Mouse (Mus musculus) erythroblast, adult 5-6 weeks (primary cell): ENCODE measurements at regions not wholly inside any gene's neighbourhood (a gene's known extent, or its start where the extent isn't known, plus 50 kb on each side); places are given as distances from the start of the nearest gene placed in this dataset.

Experiments
- ATAC-seq: replicated peaks from 2 replicates; pipeline ENCODE4 v1.8.0; 2016; ENCODE audit warnings: moderate number of reproducible peaks, mild to moderate bottlenecking, moderate TSS enrichment, inconsistent platforms; ENCODE audit not compliant: poor library complexity, low FRiP score, severe bottlenecking

GRCm38 (mm10) chr12:85527011-85527410 lies 53.3 kb downstream of the Fos start:
- ATAC-seq: no peak

DNA sequence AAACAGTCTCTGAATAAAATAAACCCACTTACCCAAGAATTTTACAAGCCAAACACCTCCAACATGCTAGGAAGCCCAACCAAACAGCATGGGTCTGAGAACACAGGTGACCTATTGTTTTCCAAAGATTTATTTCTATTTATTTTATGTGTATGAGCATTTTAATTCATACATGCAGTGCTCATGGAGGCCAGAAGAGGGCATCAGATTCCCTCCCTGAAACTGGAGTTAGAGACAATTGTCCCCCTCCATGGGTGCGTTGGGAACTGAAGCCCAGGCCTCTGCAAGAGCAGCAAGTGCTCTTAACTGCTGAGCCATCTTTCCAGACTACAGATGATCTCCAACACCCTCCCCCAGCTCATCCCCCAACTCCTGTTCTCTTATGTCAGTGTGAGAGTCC lies 57.9 kb downstream of the Fos start:
- no peak for ATAC-seq

- ATAC-seq: no peak
Observed at GRCm38 (mm10) chr12:85532221-85532612, 58.5 kb downstream of the Fos start.

DNA sequence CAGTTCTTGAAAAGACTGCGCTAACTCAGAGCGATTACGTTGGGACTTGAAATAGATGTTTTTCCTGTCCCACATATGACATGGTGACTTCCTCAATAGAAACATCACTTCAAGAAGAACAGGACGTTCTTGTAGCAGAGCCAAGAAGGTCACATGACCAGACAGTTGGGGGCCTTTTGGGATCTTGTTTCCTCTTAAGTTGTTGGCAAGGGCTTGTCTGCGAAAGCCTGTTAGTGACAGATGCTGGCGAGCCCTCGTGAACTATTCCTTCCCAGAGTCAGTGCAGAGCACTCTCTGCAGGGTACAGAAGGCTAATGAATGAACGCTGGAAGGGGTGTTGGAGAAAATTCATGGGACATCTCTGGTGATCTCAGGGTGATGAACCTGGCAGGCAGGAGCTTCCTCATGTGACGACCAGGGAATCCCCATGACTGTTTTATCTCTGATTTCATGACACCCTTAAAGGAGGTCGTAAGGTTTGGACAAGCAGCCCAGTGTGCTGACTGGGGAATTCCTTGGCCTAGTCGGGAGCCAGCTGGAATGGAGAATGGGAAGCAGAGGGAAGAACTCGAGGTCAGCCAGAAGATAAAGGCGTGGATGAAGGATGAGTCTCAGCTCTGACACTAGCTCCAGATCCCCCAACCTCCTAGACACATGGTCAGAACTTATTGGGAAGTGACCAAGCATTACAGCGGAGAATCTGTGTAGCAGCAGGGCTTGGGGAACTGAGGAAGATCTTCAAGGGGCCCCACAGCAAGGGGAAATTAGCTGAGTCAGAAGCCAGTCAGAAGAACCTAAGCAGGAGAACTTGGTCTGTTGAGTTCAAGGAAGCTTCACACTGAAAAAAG lies 59.1 kb downstream of the Fos start:
- ATAC-seq: no peak

DNA sequence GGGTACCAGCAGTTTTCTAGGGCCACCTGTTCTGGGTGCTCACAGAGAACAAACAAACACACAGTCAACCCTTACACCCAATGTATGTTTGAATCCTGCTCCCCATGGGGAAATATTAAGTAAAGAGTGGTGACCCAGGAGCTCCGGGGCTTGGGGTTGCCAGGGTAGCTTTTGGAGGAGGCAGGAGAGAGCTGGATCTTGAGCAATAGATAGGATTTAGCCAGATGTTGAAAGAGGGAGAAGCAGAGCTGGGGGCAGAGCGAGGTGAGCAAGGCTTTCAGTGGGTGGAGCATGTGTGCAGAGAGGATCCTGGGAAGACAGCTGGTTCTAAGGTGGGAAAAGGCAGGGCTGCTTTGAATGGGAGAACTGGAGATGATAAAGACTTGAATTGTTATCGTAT lies 59.9 kb downstream of the Fos start:
- no peak for ATAC-seq

DNA sequence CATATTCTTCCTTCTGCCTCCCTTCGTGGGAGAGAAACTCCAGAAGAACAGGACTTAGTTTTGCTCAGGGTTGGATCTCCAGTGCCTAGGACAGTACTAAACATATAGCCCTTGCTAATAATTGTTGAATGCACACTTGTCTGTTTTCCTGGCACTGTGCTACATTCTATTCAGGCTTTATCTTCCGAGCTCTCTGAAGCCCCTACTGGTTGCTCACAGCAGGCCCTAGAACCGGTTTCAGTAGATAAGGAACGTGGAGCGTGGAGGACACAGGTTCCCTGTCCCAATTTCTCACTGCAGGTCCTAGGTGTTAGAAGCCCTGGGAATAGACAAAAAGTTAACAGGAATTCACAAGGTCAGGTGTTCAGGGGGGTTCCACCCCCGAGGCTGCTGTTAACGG lies 59.4 kb upstream of the Jdp2 start:
- ATAC-seq: no peak

GRCm38 (mm10) chr12:85541153-85541552 lies 57.7 kb upstream of the Jdp2 start:
- 0 out of 2 replicates have a peak, but pooled peaks have one; percentile 39 for ATAC-seq

DNA sequence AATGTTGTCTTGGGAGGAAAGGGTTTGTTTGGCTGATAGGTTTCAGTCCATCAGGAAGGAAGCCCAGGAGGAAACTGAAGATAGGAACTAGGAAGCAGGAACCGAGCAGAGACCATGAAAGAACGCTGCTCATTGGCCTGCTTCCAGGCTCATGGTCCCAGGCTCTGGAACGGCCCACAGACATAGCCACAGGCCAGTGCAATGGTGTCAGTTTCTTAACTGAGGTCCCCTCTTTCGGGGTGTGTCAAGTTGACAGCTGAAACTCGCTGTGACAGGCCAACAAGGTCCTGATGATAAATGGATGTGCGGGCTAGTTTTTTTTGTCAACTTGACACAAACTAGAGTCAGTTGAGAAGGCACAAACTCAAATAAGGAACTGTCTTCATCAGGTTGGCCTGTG lies 55.9 kb upstream of the Jdp2 start:
- no peak for ATAC-seq

GRCm38 (mm10) chr12:85543520-85543919 lies 55.3 kb upstream of the Jdp2 start:
- ATAC-seq: no peak

- ATAC-seq: no peak
Observed at GRCm38 (mm10) chr12:85544801-85545200, 54.0 kb upstream of the Jdp2 start.

DNA sequence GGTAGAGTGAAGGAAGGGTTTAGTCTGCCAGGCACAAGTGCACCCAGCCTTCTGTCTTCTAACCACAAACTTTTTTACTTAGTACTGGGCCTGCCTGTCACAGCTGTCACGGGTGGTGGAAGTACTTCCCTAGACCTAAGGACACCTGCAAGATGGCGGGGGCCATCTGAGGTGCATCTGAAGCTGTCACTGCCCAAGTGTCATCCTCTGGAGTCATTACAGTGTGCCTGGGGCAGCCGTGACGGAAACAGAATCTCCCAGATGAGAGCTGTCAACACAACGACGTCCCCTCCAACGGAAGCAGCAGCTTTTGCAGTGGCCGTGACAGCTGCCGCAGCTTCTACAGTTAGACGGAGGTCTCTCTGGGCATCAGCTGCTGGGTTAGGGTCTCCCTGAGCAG lies 53.1 kb upstream of the Jdp2 start:
- no peak for ATAC-seq

- no peak for ATAC-seq
Observed at GRCm38 (mm10) chr12:85548076-85548475, 50.8 kb upstream of the Jdp2 start.
